Mouse (Mus musculus) bone marrow, adult 2 months (tissue): ENCODE measurements at regions not wholly inside any gene's neighbourhood (a gene's known extent, or its start where the extent isn't known, plus 50 kb on each side); places are given as distances from the start of the nearest gene placed in this dataset.

ENCODE experiments used
- CTCF ChIP-seq: fragments of 200-500 bp; IDR thresholded peaks from 2 replicates; pipeline ENCODE4 v1.5.1; 2011; ENCODE audit warnings: low read length, control low read depth; ENCODE audit not compliant: control insufficient read depth, insufficient read depth
- POLR2A ChIP-seq: fragments of 200-500 bp; IDR thresholded peaks from 2 replicates; pipeline ENCODE4 v1.6.1; 2011; ENCODE audit warnings: low read depth, mild to moderate bottlenecking, control low read depth, low read length, borderline replicate concordance; ENCODE audit not compliant: control insufficient read depth

DNA sequence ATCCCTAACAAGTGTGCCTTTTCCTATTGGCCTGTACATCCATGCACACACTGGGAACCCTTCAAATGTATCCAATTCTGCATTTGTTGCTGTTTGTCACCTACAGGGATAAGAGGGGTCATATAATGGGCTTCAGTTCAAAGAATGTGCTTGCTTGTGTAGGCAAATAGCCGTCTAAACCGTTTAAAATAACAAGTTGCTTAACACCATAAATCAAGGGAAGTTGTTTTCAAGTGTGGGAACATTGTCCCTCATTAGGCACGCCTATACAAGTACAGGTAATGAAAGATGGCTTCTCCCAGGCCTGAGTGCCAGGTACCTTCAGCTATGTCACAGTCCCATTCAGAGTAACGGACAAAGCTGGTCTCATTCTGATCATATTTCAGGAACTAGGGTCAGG is 72.0 kb upstream of the Foxn3 start:
- no peak for TF ChIP-seq CTCF
- no peak for TF ChIP-seq POLR2A
